ENCODE assay signal across 8 mouse cellular contexts in the genomic region with DNA sequence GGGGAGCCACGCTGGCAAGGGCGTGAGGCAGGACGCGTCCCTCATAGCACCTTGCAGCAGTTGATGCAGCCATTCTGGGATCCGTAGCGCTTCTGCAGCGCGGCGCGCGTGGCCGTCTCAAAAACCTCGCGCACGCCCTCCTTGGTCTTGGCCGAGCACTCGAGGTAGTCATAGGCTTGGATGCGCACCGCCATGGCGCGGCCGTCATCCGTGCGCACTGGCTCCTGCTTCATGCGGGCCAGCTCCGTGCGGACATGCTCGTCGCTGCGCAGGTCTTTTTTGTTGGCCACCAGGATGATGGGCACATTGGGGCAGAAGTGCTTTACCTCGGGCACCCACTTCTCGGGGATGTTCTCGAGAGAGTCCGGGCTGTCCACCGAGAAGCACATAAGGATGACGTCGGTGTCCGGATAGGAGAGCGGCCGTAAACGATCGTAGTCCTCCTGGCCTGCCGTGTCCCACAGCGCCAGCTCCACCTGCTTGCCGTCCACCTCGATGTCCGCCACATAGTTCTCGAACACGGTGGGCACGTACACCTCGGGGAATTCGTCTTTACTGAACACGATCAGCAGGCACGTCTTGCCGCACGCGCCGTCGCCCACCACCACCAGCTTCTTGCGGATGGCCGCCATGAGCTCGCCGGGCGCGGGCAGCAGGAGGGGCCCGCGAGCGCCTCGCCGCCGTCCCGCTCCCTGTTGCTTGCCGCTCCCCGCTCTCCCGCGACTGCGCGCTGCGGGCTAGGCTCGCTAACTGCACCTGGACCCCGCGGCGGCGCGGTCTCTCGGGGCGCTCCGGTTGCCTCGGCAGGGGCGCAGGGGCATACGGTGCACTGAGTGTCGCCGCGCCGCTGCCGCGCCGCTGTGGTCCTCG. TPM values are rescaled to one million over a fixed set of nuclear protein-coding genes. Genes with fewer than 3 reads are reported as not detected.
A peak's percentile ranks its signal among the peaks of the same experiment; 100 is the strongest.
DNase-seq lines count a peak whose midpoint lies in the region; ATAC-seq lines count a peak whose summit lies in the region.

No protein-coding gene starts in this region.

- no peak for ATAC-seq in erythroblast, adult 5-6 weeks (replicated peaks; ENCODE audit: low FRiP score, poor library complexity, severe bottlenecking)
- peak; percentile 48 for ATAC-seq in frontal cortex, adult (ENCODE audit: low TSS enrichment)
- peak; percentile 70 for ATAC-seq in hindbrain, embryonic 11.5 days (ENCODE audit: low FRiP score)

- H3K4me3 ChIP-seq in erythroblast, embryonic 14.5 days (replicated peaks): peak overlapping the region; percentile 67
- H3K4me3 ChIP-seq in hindbrain, embryonic 11.5 days (ENCODE audit: low read depth, low read length): peak overlapping the region; percentile 85
- peak overlapping the region; percentile 100 for H3K4me3 ChIP-seq in megakaryocyte, embryonic 14.5 days (replicated peaks)

- H3K36me3 ChIP-seq in erythroblast, embryonic 14.5 days (ENCODE audit: control insufficient read depth): no peaks in the 10 kb centered on the region
- no peaks in the 10 kb centered on the region for H3K36me3 ChIP-seq in hindbrain, embryonic 11.5 days (ENCODE audit: control insufficient read depth, insufficient read depth, low read length)
- H3K36me3 ChIP-seq in megakaryocyte, embryonic 14.5 days (replicated peaks; ENCODE audit: low read length): peaks cover 15% of the 10 kb centered on the region

- peak overlapping the region; percentile 98 for H3K27ac ChIP-seq in hindbrain, embryonic 11.5 days (ENCODE audit: low read depth, low read length)

- WGBS in hindbrain, embryonic 11.5 days: under 1% methylated on average over 99 of the region's 99 CpGs

- H3K9me3 ChIP-seq in erythroblast, embryonic 14.5 days (ENCODE audit: control insufficient read depth, low read length): no peaks in the 10 kb centered on the region
- no peaks in the 10 kb centered on the region for H3K9me3 ChIP-seq in hindbrain, embryonic 11.5 days (ENCODE audit: control insufficient read depth, low read length)
- H3K9me3 ChIP-seq in megakaryocyte, embryonic 14.5 days: no peaks in the 10 kb centered on the region

- H3K9ac ChIP-seq in hindbrain, embryonic 11.5 days (ENCODE audit: low read depth, low read length): peak overlapping the region; percentile 98

- intact Hi-C loops in left cerebral cortex, postnatal 10 days (cut with DNase I): loop anchor here (1.0 to 5.0 kb wide), 3 partner anchors 28 to 173 kb away; no protein-coding TSS in a partner anchor

- H3K4me1 ChIP-seq in erythroblast, embryonic 14.5 days (ENCODE audit: control insufficient read depth): peaks cover 23% of the 10 kb centered on the region
- H3K4me1 ChIP-seq in hindbrain, embryonic 11.5 days (replicated peaks; ENCODE audit: control insufficient read depth, insufficient read depth, low read length): peaks cover 6% of the 10 kb centered on the region
- peaks cover 56% of the 10 kb centered on the region for H3K4me1 ChIP-seq in megakaryocyte, embryonic 14.5 days

- peaks cover 29% of the 10 kb centered on the region for H3K27me3 ChIP-seq in erythroblast, embryonic 14.5 days (ENCODE audit: control insufficient read depth)
- H3K27me3 ChIP-seq in hindbrain, embryonic 11.5 days (ENCODE audit: control insufficient read depth, insufficient read depth, low read length): no peaks in the 10 kb centered on the region
- no peaks in the 10 kb centered on the region for H3K27me3 ChIP-seq in megakaryocyte, embryonic 14.5 days (replicated peaks)

- H3K4me2 ChIP-seq in hindbrain, embryonic 11.5 days (replicated peaks; ENCODE audit: low read depth, low read length): peak overlapping the region; percentile 79

- DNase-seq in cerebellum, adult 18-20 months: peak; percentile 73 to 80
- peak; percentile 77 for DNase-seq in hindbrain, embryonic 11.5 days (ENCODE audit: low spot score)
- DNase-seq in left cerebral cortex, postnatal 10 days (ENCODE audit: extremely low spot score in 1 of 2, low spot score in 2 of 2): peak; percentile 64 to 76
- DNase-seq in right cerebral cortex, postnatal 10 days (ENCODE audit: low spot score in 2 of 2): peak; percentile 75 to 76

RNA-seq across cellular contexts. Expression of gene Rhob, which starts 0.6 kb away (rescaled TPM):
- 0.83 and 1.1 TPM in 2 replicates for polyA plus RNA-seq in erythroblast, embryonic 14.5 days (2012)
- total RNA-seq in erythroblast, adult 5-6 weeks (2015; ENCODE audit: low replicate concordance): 27.4 and 31.9 TPM in 2 replicates
- total RNA-seq in erythroblast, adult 5-6 weeks (2017; ENCODE audit: low replicate concordance): 8.9 and 9.7 TPM in 2 replicates
- polyA plus RNA-seq in hindbrain, embryonic 11.5 days (2014; fragmentation: Nextera tagmentation; extraction: Ambion mirVana): 64.4 and 65.9 TPM in 2 replicates
- 100 to 1,000 TPM; 235 to 310 TPM for total RNA-seq in left cerebral cortex, postnatal 10 days (2021)
- 146 and 207 TPM in 2 replicates for polyA plus RNA-seq in megakaryocyte, embryonic 14.5 days (2012; ENCODE audit: insufficient read depth, low replicate concordance)

Comparison
In these comparisons a context has a peak if more than half of its experiments do, and no peak if none do; other contexts are left out.
1. RNA of gene Rhob, which starts 0.6 kb away (polyA plus RNA-seq): 146 to 207 TPM in megakaryocyte, embryonic 14.5 days and 64.4 to 65.9 TPM in hindbrain, embryonic 11.5 days; 0.83 to 1.1 TPM in erythroblast, embryonic 14.5 days; every median in the first group is over 10 times any median in the second.
2. Peak in every context shown above with its lines, with median percentiles within 50 percentile points of each other: H3K4me3 ChIP-seq and DNase-seq.